Mouse (Mus musculus): Measurements from ENCODE around the gene Cdhr1. TPM values are rescaled to one million over a fixed set of nuclear protein-coding genes. Genes with fewer than 3 reads are reported as not detected.

The Cdhr1 gene
- total RNA-seq (2012; rRNA removed), result not detected in 2 replicates
- polyA plus RNA-seq (2012; ENCODE audit: insufficient read depth in 1 of 2, insufficient read length in 2 of 2, low read depth in 1 of 2, low replicate concordance in 2 of 2, missing spikeins in 1 of 2), result not detected

- DNase-seq (ENCODE audit: low read depth, low spot score), result no peak
- H3K4me1 ChIP-seq (ENCODE audit: control insufficient read depth in 1 of 2, insufficient read depth in 2 of 2, low read length in 2 of 2), result no peaks in the 10 kb centered on the region
- no peaks in the 10 kb centered on the region for H3K9me3 ChIP-seq (replicated peaks; ENCODE audit: insufficient read depth, low read length)
- H3K4me3 ChIP-seq (ENCODE audit: control insufficient read depth in 1 of 2, insufficient read depth in 1 of 2, low read depth in 2 of 2, low read length in 2 of 2), result no peak within 1 kb of the TSS
- TF ChIP-seq NRF1 (IDR thresholded peaks at IDR 0.05; ENCODE audit: insufficient read depth, low read depth, low read length, poor library complexity, severe bottlenecking), result no peak
- no peak for TF ChIP-seq CHD2 (IDR thresholded peaks at IDR 0.05; ENCODE audit: low read length)
- no peak for TF ChIP-seq ZMIZ1 (IDR thresholded peaks at IDR 0.05; ENCODE audit: low read depth, low read length)
- TF ChIP-seq MEF2A (IDR thresholded peaks at IDR 0.05; ENCODE audit: extremely low read depth, insufficient replicate concordance, low read depth, low read length, poor library complexity, severe bottlenecking), result no peak
- no peak for TF ChIP-seq MYB (IDR thresholded peaks at IDR 0.05; ENCODE audit: low read depth, low read length)
- no peak for TF ChIP-seq MAFK (IDR thresholded peaks at IDR 0.05; ENCODE audit: borderline replicate concordance, low read depth, low read length)
- TF ChIP-seq MAX (IDR thresholded peaks at IDR 0.05; ENCODE audit: low read length), result no peak
- no peak for TF ChIP-seq EP300 (IDR thresholded peaks at IDR 0.05; ENCODE audit: low read depth in 1 of 2, low read length in 2 of 2)
- no peak for TF ChIP-seq USF2 (IDR thresholded peaks at IDR 0.05; ENCODE audit: borderline replicate concordance in 1 of 2, insufficient read depth in 1 of 2, low read depth in 1 of 2, low read length in 2 of 2)
- TF ChIP-seq MXI1 (IDR thresholded peaks at IDR 0.05; ENCODE audit: low read depth, low read length), result no peak
- no peak for TF ChIP-seq BHLHE40 (IDR thresholded peaks at IDR 0.05; ENCODE audit: borderline replicate concordance, low read depth, low read length)
- TF ChIP-seq TAL1 (IDR thresholded peaks at IDR 0.05; ENCODE audit: low read length), result no peak
- no peak for TF ChIP-seq TBP (IDR thresholded peaks at IDR 0.05; ENCODE audit: low read depth, low read length)
- TF ChIP-seq ETS1 (IDR thresholded peaks at IDR 0.05; ENCODE audit: low read depth, low read length), result no peak
- no peak for TF ChIP-seq NELFE (IDR thresholded peaks at IDR 0.05; ENCODE audit: low read depth, low read length)
- no peak for TF ChIP-seq GABPA (IDR thresholded peaks at IDR 0.05; ENCODE audit: low read depth, low read length)
- no peaks in the 10 kb centered on the region for H3K27me3 ChIP-seq (ENCODE audit: control insufficient read depth in 1 of 2, insufficient read depth in 2 of 2, low read length in 2 of 2)
- no peaks in the 10 kb centered on the region for H3K79me2 ChIP-seq (ENCODE audit: control insufficient read depth, insufficient read depth, low read length, poor library complexity)
- no peak within 1 kb of the TSS for H3K27ac ChIP-seq (ENCODE audit: control insufficient read depth, low read depth, low read length)
- H3K9ac ChIP-seq (ENCODE audit: control insufficient read depth, low read depth, low read length, poor library complexity, severe bottlenecking), result no peak within 1 kb of the TSS
- H3K36me3 ChIP-seq (ENCODE audit: control insufficient read depth in 1 of 2, insufficient read depth in 2 of 2, low read length in 2 of 2), result no peaks in the 10 kb centered on the region
Measured at GRCm38 (mm10) chr14:37097956-37098530, at the start of gene Cdhr1. Cdhr1 (minus strand) TSS chr14:37098347.

GRCm38 (mm10) chr14:37139051-37139710, 41.0 kb upstream of the Cdhr1 start:
- DNase-seq (ENCODE audit: low read depth, low spot score), result no peak
- H3K9me3 ChIP-seq (replicated peaks; ENCODE audit: insufficient read depth, low read length), result no peaks in the 10 kb centered on the region
- TF ChIP-seq SIN3A (IDR thresholded peaks at IDR 0.05; ENCODE audit: low read length) (no peak), GATA1 (IDR thresholded peaks at IDR 0.05; ENCODE audit: low read depth, low read length) (no peak), NELFE (IDR thresholded peaks at IDR 0.05; ENCODE audit: low read depth, low read length) (no peak), ZC3H11A (IDR thresholded peaks at IDR 0.05; ENCODE audit: low read depth, low read length) (no peak), MAX (IDR thresholded peaks at IDR 0.05; ENCODE audit: low read length) (no peak), USF1 (IDR thresholded peaks at IDR 0.05; ENCODE audit: low read depth, low read length) (no peak), MYB (IDR thresholded peaks at IDR 0.05; ENCODE audit: low read depth, low read length) (no peak), CHD2 (IDR thresholded peaks at IDR 0.05; ENCODE audit: low read length) (no peak)
- no peak overlapping the region for H3K9ac ChIP-seq (ENCODE audit: control insufficient read depth, low read depth, low read length, poor library complexity, severe bottlenecking)
- peaks cover 9% of the 10 kb centered on the region for H3K79me2 ChIP-seq (ENCODE audit: control insufficient read depth, insufficient read depth, low read length, poor library complexity)
- H3K27me3 ChIP-seq (ENCODE audit: control insufficient read depth in 1 of 2, insufficient read depth in 2 of 2, low read length in 2 of 2), result no peaks in the 10 kb centered on the region
- H3K27ac ChIP-seq (ENCODE audit: control insufficient read depth, low read depth, low read length), result no peak overlapping the region
- no peak overlapping the region for H3K4me3 ChIP-seq (ENCODE audit: control insufficient read depth in 1 of 2, insufficient read depth in 1 of 2, low read depth in 2 of 2, low read length in 2 of 2)
- peaks cover 0 to 4% of the 10 kb centered on the region in 2 experiments; a peak in 2 of 4 replicates for H3K36me3 ChIP-seq (ENCODE audit: control insufficient read depth in 1 of 2, insufficient read depth in 2 of 2, low read length in 2 of 2)
- peaks cover 0 to 4% of the 10 kb centered on the region in 2 experiments; a peak in 2 of 4 replicates for H3K4me1 ChIP-seq (ENCODE audit: control insufficient read depth in 1 of 2, insufficient read depth in 2 of 2, low read length in 2 of 2)
